Mouse (Mus musculus): ENCODE data around the gene Rsf1.

GRCm38 (mm10) chr7:97696133-97696505 is 116.4 kb downstream of the Rsf1 start:
- TF ChIP-seq CTCF (IDR thresholded peaks at IDR 0.05; ENCODE audit: borderline replicate concordance, extremely low read depth, insufficient read depth, insufficient read length) (no peak), POLR2A (IDR thresholded peaks at IDR 0.05; ENCODE audit: borderline replicate concordance, extremely low read depth, insufficient read depth, insufficient read length, poor library complexity, severe bottlenecking) (no peak)
